Mouse (Mus musculus) C2C12 (cell line): ENCODE measurements around the gene Slc25a42. TPM values are rescaled to one million over a fixed set of nuclear protein-coding genes. Genes with fewer than 3 reads are reported as not detected.

Experiments used
- H3K27me3 ChIP-seq: one replicate; pipeline ENCODE4 v1.6.1; 2011; ENCODE audit not compliant: control insufficient read depth, insufficient read depth, insufficient read length
- H3K36me3 ChIP-seq: one replicate; pipeline ENCODE4 v1.6.1; 2011; ENCODE audit not compliant: control insufficient read depth, insufficient read depth
- H3K4me3 ChIP-seq: one replicate; pipeline ENCODE4 v1.5.1; 2011; ENCODE audit warnings: mild to moderate bottlenecking, control low read depth; ENCODE audit not compliant: poor library complexity, insufficient read depth, severe bottlenecking
- H3K79me2 ChIP-seq: one replicate; pipeline ENCODE4 v1.6.1; 2011; ENCODE audit not compliant: control insufficient read depth, insufficient read depth
- H3K79me3 ChIP-seq: one replicate; pipeline ENCODE4 v1.6.1; 2011; ENCODE audit warnings: low read depth, control low read depth
- H3ac ChIP-seq: one replicate; pipeline ENCODE3; 2011; ENCODE audit warnings: low read depth; ENCODE audit not compliant: control insufficient read depth, insufficient read length
- CEBPB ChIP-seq: IDR thresholded peaks from one replicate; pipeline ENCODE4 v1.6.1; 2011; ENCODE audit warnings: low read depth, mild to moderate bottlenecking, control low read depth, moderate library complexity
- CTCF ChIP-seq: IDR thresholded peaks from one replicate; pipeline ENCODE4 v1.5.1; 2011; ENCODE audit not compliant: control insufficient read depth, insufficient read depth, insufficient read length
- FOSL1 ChIP-seq: IDR thresholded peaks from one replicate; pipeline ENCODE4 v1.8.0; 2011; ENCODE audit warnings: mild to moderate bottlenecking, low read length; ENCODE audit not compliant: poor library complexity, insufficient read depth, severe bottlenecking
- MAX ChIP-seq: IDR thresholded peaks from one replicate; pipeline ENCODE4 v1.6.1; 2011; ENCODE audit warnings: mild to moderate bottlenecking, control low read depth
- MYOD1 ChIP-seq: IDR thresholded peaks from one replicate; pipeline ENCODE4 v1.6.1; 2011; ENCODE audit warnings: low read depth; ENCODE audit not compliant: control insufficient read depth, insufficient read length
- MYOG ChIP-seq: IDR thresholded peaks from one replicate; pipeline ENCODE4 v1.6.1; 2011; ENCODE audit not compliant: control insufficient read depth, insufficient read length; ENCODE audit errors: extremely low read depth
- USF1 ChIP-seq: IDR thresholded peaks from one replicate; pipeline ENCODE4 v1.6.1; 2011; ENCODE audit warnings: low read depth, mild to moderate bottlenecking, control low read depth, moderate library complexity
- polyA plus RNA-seq: library from polyadenylated mRNA; unstranded; fragments of >200 nt; fragmentation: generic; extraction: Trizol; gene quantifications from one replicate; pipeline ENCODE4 v1.2.1, GENCODE M21; 2012; ENCODE audit warnings: missing spikeins

Slc25a42 gene
- polyA plus RNA-seq, 1 experiment: 0.61 TPM

- no peak for TF ChIP-seq FOSL1
- TF ChIP-seq CTCF: no peak
- peak; percentile 55 for TF ChIP-seq MAX
- H3K27me3 ChIP-seq: peaks cover 4% of the 10 kb centered on the region
Observed at GRCm38 (mm10) chr8:70211726-70212111, 386 bp downstream of the Slc25a42 start.

GRCm38 (mm10) chr8:70211275-70211674 lies 830 bp downstream of the Slc25a42 start:
- H3K27me3 ChIP-seq: peaks cover 4% of the 10 kb centered on the region
- TF ChIP-seq MYOD1: no peak
- TF ChIP-seq MYOG: no peak
- TF ChIP-seq USF1: no peak
- TF ChIP-seq CTCF: no peak
- no peak for TF ChIP-seq MAX
- TF ChIP-seq FOSL1: no peak
- no peak for TF ChIP-seq CEBPB
- no peaks in the 10 kb centered on the region for H3K36me3 ChIP-seq
- H3K79me2 ChIP-seq: no peaks in the 10 kb centered on the region
- no peak overlapping the region for H3ac ChIP-seq
- peak overlapping the region; percentile 38 for H3K4me3 ChIP-seq
- H3K79me3 ChIP-seq: no peaks in the 10 kb centered on the region

More at GRCm38 (mm10) chr8:70211726-70212111, 386 bp downstream of the Slc25a42 start:
- Histone ChIP-seq H3K79me3 (no peaks in the 10 kb centered on the region), H3ac (peak overlapping the region; percentile 27), H3K4me3 (peak overlapping the region; percentile 38), H3K36me3 (no peaks in the 10 kb centered on the region), H3K79me2 (no peaks in the 10 kb centered on the region)

GRCm38 (mm10) chr8:70210538-70210937 lies 1.6 kb downstream of the Slc25a42 start:
- H3K4me3 ChIP-seq: no peak overlapping the region

GRCm38 (mm10) chr8:70208130-70208529 lies 4.0 kb downstream of the Slc25a42 start:
- no peaks in the 10 kb centered on the region for H3K79me3 ChIP-seq
- TF ChIP-seq USF1 (no peak), CTCF (no peak), MYOG (no peak), CEBPB (no peak), FOSL1 (no peak)
- no peaks in the 10 kb centered on the region for H3K79me2 ChIP-seq
- H3K4me3 ChIP-seq: no peak overlapping the region
- no peak overlapping the region for H3ac ChIP-seq
- H3K36me3 ChIP-seq: no peaks in the 10 kb centered on the region
- peaks cover 4% of the 10 kb centered on the region for H3K27me3 ChIP-seq

More at GRCm38 (mm10) chr8:70210538-70210937, 1.6 kb downstream of the Slc25a42 start:
- no peaks in the 10 kb centered on the region for H3K79me2 ChIP-seq
- H3K27me3 ChIP-seq: peaks cover 4% of the 10 kb centered on the region
- H3K79me3 ChIP-seq: no peaks in the 10 kb centered on the region
- H3ac ChIP-seq: no peak overlapping the region
- TF ChIP-seq MAX: no peak
- TF ChIP-seq FOSL1: no peak
- TF ChIP-seq MYOG: no peak
- TF ChIP-seq CEBPB: no peak
- no peak for TF ChIP-seq CTCF
- no peak for TF ChIP-seq USF1
- no peak for TF ChIP-seq MYOD1
- no peaks in the 10 kb centered on the region for H3K36me3 ChIP-seq

- Histone ChIP-seq H3ac (no peak overlapping the region), H3K27me3 (peaks cover 9% of the 10 kb centered on the region), H3K79me2 (no peaks in the 10 kb centered on the region), H3K79me3 (no peaks in the 10 kb centered on the region), H3K4me3 (no peak overlapping the region), H3K36me3 (no peaks in the 10 kb centered on the region)
- no peak for TF ChIP-seq MYOG
- TF ChIP-seq USF1: no peak
- no peak for TF ChIP-seq MAX
- TF ChIP-seq FOSL1: no peak
- no peak for TF ChIP-seq CTCF
- TF ChIP-seq CEBPB: no peak
- TF ChIP-seq MYOD1: no peak
Observed at GRCm38 (mm10) chr8:70204757-70205156, 7.3 kb downstream of the Slc25a42 start.

- Histone ChIP-seq H3K79me3 (no peaks in the 10 kb centered on the region), H3K4me3 (no peak overlapping the region), H3ac (no peak overlapping the region), H3K79me2 (no peaks in the 10 kb centered on the region), H3K36me3 (no peaks in the 10 kb centered on the region), H3K27me3 (peaks cover 9% of the 10 kb centered on the region)
- TF ChIP-seq MYOD1 (no peak), FOSL1 (no peak)
Observed at GRCm38 (mm10) chr8:70203072-70203471, 9.0 kb downstream of the Slc25a42 start.

GRCm38 (mm10) chr8:70201417-70201816 lies 10.7 kb downstream of the Slc25a42 start:
- no peaks in the 10 kb centered on the region for H3K79me3 ChIP-seq
- no peaks in the 10 kb centered on the region for H3K79me2 ChIP-seq
- TF ChIP-seq MYOD1 (no peak), FOSL1 (no peak), MAX (no peak), CTCF (no peak), USF1 (no peak), CEBPB (no peak), MYOG (no peak)
- H3K36me3 ChIP-seq: no peaks in the 10 kb centered on the region
- no peak overlapping the region for H3K4me3 ChIP-seq
- peaks cover 9% of the 10 kb centered on the region for H3K27me3 ChIP-seq
- H3ac ChIP-seq: no peak overlapping the region
